Mouse (Mus musculus): ENCODE measurements at regions not wholly inside any gene's neighbourhood (a gene's known extent, or its start where the extent isn't known, plus 50 kb on each side); places are given as distances from the start of the nearest gene placed in this dataset.

DNA sequence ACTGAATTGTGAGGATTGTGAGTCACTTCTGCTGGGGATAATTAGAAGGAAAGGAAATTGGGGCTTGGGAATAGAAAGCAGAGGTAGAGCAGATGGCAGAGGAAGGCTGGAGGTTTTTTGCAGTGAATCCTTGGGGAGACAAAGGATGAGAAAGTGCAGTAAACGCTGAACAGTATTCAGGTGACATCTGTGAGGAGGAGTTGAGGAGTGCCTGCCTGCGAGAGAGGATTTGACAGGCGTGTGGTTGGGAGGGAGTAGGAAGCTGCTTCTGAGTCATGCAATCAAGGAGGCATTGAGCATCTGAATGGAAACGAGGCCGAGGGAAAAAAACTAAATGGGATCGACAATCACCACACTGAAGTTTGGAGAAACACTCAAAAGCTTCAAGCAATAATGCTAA, 236.9 kb downstream of the Stim2 start:
- TF ChIP-seq CTCF (IDR thresholded peaks at IDR 0.05; ENCODE audit: insufficient read depth, low read length) (no peak), POLR2A (IDR thresholded peaks at IDR 0.05; ENCODE audit: borderline replicate concordance, extremely low read depth, low read depth, low read length) (no peak)
